Mouse (Mus musculus) testis, adult 2 months (tissue): ENCODE data around the gene Tmem178.

Experiments
- CTCF ChIP-seq: fragments of 200-500 bp; IDR thresholded peaks from 2 replicates; pipeline ENCODE4 v1.5.1; 2012; ENCODE audit warnings: low read depth, mild to moderate bottlenecking, inconsistent platforms, low read length, moderate library complexity; ENCODE audit not compliant: control insufficient read depth, insufficient read depth, insufficient replicate concordance
- POLR2A ChIP-seq: fragments of 200-500 bp; IDR thresholded peaks from 2 replicates; pipeline ENCODE4 v1.6.1; 2012; ENCODE audit warnings: low read depth, mild to moderate bottlenecking, inconsistent platforms, low read length, moderate library complexity; ENCODE audit not compliant: control insufficient read depth

DNA sequence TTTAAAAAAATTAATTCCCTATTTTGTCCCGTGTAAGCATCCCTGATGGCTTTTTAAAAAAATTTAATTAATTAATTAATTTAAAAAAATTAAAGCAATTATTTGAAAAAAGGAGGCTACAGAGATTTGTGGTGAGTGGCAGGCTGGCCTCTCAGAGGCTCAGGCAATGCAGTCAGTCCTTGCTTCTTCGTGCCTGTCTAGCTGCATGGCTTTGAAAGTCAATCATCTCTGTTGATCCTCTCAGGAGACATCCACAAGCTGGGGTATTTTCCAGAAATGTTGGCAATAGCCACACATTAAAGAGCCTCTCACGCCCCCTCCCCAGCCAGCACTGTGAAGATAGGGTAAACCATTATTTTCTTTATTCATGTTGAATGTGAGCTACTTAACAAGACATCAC is 65.8 kb downstream of the Tmem178 start:
- TF ChIP-seq CTCF (no peak), POLR2A (no peak)
